Mouse (Mus musculus) bone marrow, adult 2 months (tissue): ENCODE results near the gene Rasa3.

Experiments used
- CTCF ChIP-seq: fragments of 200-500 bp; IDR thresholded peaks from 2 replicates; pipeline ENCODE4 v1.5.1; 2011; ENCODE audit warnings: low read length, control low read depth; ENCODE audit not compliant: control insufficient read depth, insufficient read depth
- POLR2A ChIP-seq: fragments of 200-500 bp; IDR thresholded peaks from 2 replicates; pipeline ENCODE4 v1.6.1; 2011; ENCODE audit warnings: low read depth, mild to moderate bottlenecking, control low read depth, low read length, borderline replicate concordance; ENCODE audit not compliant: control insufficient read depth

GRCm38 (mm10) chr8:13640452-13640883, 36.9 kb downstream of the Rasa3 start:
- no peak for TF ChIP-seq CTCF
- no peak for TF ChIP-seq POLR2A
